Mouse (Mus musculus): ENCODE measurements around the gene 0610030E20Rik.

GRCm38 (mm10) chr6:72374206-72374605 lies 27.1 kb downstream of the 0610030E20Rik start:
- TF ChIP-seq CTCF (IDR thresholded peaks at IDR 0.05; ENCODE audit: low read depth, low read length) (no peak), POLR2AphosphoS5 (IDR thresholded peaks at IDR 0.05; ENCODE audit: insufficient replicate concordance, low read depth, low read length) (no peak), GATA1 (IDR thresholded peaks at IDR 0.05; ENCODE audit: borderline replicate concordance, low read length) (no peak)
